Mouse (Mus musculus): ENCODE measurements around the gene Hoxb6.
A peak's percentile ranks its signal among the peaks of the same experiment; 100 is the strongest.

Gene Hoxb6

GRCm38 (mm10) chr11:96316696-96317607 is 24.7 kb downstream of the Hoxb6 start:
- no peak for DNase-seq (ENCODE audit: low read depth, low spot score)

DNA sequence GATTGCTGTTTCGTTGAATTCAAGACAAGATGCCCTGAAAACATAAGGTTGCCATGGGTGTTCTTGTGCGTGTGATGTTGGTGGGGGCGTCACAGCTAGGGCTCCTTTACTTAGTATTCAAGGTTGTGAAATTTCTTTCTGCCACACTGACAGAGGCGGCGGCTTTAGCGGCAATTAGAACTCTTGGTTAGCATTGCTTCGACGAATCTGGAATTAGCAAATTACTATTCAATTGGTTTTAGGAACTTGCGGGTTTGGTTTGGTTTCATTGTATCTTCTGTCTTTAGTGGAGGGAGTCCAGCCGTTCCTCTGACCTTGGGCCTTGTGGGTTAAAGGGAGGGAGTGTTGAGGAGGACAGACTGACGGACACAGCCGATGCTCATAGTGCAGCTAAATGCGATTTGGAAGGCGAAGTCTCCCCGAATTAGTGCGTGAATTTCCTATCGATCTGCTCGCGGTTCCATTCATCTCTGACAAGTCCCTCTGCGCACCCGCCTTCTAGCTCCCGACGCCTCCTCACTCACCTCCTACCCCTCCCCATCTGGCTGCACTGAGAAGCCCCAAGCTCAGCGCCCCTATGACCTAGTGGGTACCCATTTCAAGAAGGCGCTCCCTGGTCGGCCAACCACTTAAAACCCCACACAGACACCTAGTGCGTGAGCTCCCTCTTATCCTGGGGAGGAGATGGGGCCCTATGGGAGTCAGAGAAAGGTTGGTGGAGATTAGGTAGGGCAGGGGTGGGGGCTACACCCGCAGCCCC is 25.5 kb downstream of the Hoxb6 start, which contains the start of gene Hoxb4:
Gene Hoxb4, plus strand, starts transcription at position 660 of the 760 bp plus-strand sequence.
- peak; percentile 81 for DNase-seq (ENCODE audit: low read depth, low spot score)

- peak; percentile 94 for DNase-seq (ENCODE audit: low read depth, low spot score)
Observed at GRCm38 (mm10) chr11:96318368-96319070, 26.2 kb downstream of the Hoxb6 start.

- DNase-seq (ENCODE audit: low read depth, low spot score), result peak; percentile 74
Observed at GRCm38 (mm10) chr11:96319071-96319902, 27.0 kb downstream of the Hoxb6 start.

DNA sequence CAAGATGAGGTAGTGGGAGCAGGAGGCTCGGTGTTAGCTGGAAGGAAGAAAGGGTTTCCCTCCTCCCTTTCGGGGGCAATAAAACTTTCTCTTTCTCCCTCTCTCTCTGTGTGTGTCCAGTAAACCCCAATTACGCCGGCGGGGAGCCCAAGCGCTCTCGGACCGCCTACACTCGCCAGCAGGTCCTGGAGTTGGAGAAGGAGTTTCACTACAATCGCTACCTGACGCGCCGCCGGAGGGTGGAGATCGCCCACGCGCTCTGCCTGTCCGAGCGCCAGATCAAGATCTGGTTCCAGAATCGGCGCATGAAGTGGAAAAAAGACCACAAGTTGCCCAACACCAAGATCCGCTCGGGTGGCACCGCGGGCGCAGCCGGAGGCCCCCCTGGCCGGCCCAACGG is 27.6 kb downstream of the Hoxb6 start:
- DNase-seq (ENCODE audit: low read depth, low spot score), result peak; percentile 76

- DNase-seq (ENCODE audit: low read depth, low spot score), result no peak
Observed at GRCm38 (mm10) chr11:96320688-96321087, 28.4 kb downstream of the Hoxb6 start.

- DNase-seq (ENCODE audit: low read depth, low spot score), result no peak
Observed at GRCm38 (mm10) chr11:96321846-96322245, 29.6 kb downstream of the Hoxb6 start.

- DNase-seq (ENCODE audit: low read depth, low spot score), result no peak
Observed at GRCm38 (mm10) chr11:96322738-96323137, 30.5 kb downstream of the Hoxb6 start.

- no peak for DNase-seq (ENCODE audit: low read depth, low spot score)
Observed at GRCm38 (mm10) chr11:96323154-96323553, 30.9 kb downstream of the Hoxb6 start, which contains the start of gene Hoxb3. TSS of gene Hoxb3 (plus strand) at chr11:96323326.

- no peak for DNase-seq (ENCODE audit: low read depth, low spot score)
Observed at GRCm38 (mm10) chr11:96324125-96324524, 31.8 kb downstream of the Hoxb6 start.

DNA sequence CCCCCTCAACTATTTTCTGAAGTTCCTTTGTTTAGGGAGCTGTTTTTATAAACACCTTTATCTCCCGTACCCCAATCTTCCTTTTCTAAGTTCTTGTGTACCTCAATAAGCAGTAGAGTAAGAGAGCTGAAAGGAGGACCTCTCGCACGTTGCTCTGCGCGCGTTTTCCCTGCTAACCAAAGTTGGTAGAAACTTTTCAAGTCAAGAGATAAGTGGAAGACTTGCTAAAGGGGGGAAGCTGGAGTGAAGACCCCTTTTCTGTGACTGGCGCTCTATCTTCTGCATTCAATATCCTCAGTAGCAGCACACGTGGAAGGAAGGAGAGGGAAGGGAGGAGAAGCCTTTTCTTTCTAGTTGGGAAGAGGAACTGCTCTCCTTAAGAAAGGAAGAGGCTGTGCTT is 32.7 kb downstream of the Hoxb6 start:
- no peak for DNase-seq (ENCODE audit: low read depth, low spot score)

- peak; percentile 66 for DNase-seq (ENCODE audit: low read depth, low spot score)
Observed at GRCm38 (mm10) chr11:96325747-96326212, 33.5 kb downstream of the Hoxb6 start.

DNA sequence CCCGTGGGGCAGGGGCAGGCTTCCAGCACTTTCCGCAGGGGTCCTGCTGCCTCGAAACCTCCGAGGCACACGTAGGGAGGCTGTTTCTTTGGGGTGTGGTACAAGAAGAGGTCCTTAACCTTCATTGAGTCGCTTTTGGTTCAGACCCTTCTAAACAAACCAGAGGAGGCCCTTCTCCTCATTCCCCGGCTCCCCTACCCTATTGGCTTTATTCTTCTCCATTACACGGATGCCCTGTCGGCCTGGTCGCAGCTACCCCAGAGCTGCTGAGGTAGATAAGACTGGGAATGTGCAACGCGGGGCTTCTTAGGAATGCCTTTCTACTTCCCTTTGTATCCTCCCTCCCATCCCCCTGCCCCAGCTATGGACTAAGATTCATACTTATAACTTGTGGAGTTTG is 34.4 kb downstream of the Hoxb6 start:
- DNase-seq (ENCODE audit: low read depth, low spot score), result peak; percentile 41

GRCm38 (mm10) chr11:96327122-96327521 is 34.8 kb downstream of the Hoxb6 start:
- no peak for DNase-seq (ENCODE audit: low read depth, low spot score)

- DNase-seq (ENCODE audit: low read depth, low spot score), result no peak
Observed at GRCm38 (mm10) chr11:96327750-96328149, 35.5 kb downstream of the Hoxb6 start.

GRCm38 (mm10) chr11:96328605-96329004 is 36.3 kb downstream of the Hoxb6 start:
- DNase-seq (ENCODE audit: low read depth, low spot score), result no peak

DNA sequence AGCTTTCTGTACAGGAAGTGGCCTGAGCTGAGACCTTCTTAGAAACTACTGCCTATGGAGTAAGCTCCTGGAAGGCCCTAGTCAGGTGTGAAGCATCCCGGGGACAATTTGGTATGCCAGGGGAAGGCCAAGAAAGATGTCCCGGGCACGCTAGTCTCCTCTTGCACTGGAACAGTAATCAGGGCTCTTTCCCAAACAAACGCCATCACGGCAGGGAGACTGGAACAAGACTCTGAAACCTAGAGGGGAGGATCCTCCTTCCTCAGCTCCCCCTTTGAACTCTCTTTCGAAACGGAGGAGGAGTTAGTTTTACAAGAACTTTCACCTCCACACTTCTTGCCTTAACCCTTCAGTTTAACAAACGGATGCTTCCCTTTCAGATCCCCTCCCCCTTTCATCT is 39.8 kb downstream of the Hoxb6 start:
- peak; percentile 72 for DNase-seq (ENCODE audit: low read depth, low spot score)

- peak; percentile 46 for DNase-seq (ENCODE audit: low read depth, low spot score)
Observed at GRCm38 (mm10) chr11:96332618-96333032, 40.3 kb downstream of the Hoxb6 start.

DNA sequence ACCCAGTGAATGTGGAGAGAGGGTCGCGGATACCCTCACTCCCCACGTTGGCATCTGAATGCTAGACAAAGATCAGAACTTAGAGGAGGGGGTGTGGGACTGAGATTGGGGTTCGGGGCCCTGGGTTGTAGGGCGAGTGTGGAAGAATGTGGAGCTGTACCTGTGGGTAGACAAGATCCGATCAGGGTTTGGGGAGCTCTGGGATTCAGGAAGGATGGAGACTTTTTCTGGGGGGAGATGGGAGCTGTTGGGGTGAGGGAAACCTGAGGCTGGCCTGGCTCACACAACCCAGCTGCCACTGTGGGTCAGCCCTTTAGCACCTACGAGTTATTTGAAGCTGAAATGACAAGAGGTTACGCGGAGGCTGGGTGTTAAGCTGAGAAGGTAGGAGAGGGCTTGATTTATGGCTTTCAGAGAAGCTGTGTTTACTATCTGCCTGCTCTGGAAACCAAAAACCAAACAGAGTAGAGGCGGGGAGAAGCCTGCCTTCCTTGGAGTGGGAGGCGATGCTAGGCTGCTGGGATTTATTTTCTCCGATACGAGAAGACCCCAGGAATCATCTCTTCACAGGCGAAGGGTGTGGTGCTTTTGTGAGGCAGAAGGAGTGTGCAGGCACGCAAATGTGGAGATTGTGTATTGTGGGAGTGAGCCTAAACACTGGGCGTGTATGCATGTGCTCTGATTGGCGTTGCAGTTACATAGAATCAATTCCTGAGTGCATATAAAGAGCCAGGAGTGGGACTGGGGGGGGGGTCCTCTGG is 41.1 kb downstream of the Hoxb6 start:
- DNase-seq (ENCODE audit: low read depth, low spot score), result no peak

DNA sequence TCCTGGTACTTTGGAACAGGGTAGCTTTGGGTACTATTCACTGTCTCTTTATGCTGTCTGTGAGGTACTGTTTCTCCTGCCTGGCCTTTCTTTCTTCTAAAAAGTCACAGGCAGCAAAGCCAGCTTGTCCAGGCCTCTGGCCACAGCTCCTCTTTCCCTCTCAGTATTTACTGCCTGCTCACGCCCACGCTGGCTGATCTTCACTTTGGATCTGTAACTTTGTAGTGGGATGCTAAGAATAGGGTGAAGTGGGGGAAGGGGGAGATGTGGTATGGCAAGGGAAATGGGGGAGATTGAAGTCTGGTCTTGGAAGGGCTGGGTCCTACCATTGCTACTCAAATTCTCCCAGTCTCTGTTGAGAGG is 41.7 kb downstream of the Hoxb6 start:
- no peak for DNase-seq (ENCODE audit: low read depth, low spot score)
